Mouse (Mus musculus) MEL-GATA-1-ER (cell line): ENCODE data around the gene Olfr1330.
"Not testable (repeated sequence)": the region's sequence is repeated elsewhere in the genome, so short reads cannot be mapped to it uniquely, and the experiment has no call there.

ENCODE experiments used
- DNase-seq: peaks from one replicate; pipeline ENCODE4 v3.0.0-alpha.2; 2012; ENCODE audit warnings: low read depth; ENCODE audit errors: extremely low read depth

The Olfr1330 gene

GRCm38 (mm10) chr4:118888297-118888696 is at the start of gene Olfr1330:
Gene Olfr1330, plus strand, starts transcription at chr4:118888597.
- DNase-seq: no peak

- DNase-seq: no peak
Observed at GRCm38 (mm10) chr4:118861791-118862190, 26.6 kb upstream of the Olfr1330 start.

GRCm38 (mm10) chr4:118862704-118863103 is 25.7 kb upstream of the Olfr1330 start:
- DNase-seq: no peak

GRCm38 (mm10) chr4:118864349-118864748 is 24.0 kb upstream of the Olfr1330 start, which contains the start of gene Olfr1331:
Gene Olfr1331, plus strand, starts transcription at chr4:118864649.
- DNase-seq: no peak

- DNase-seq: no peak
Observed at GRCm38 (mm10) chr4:118867566-118867965, 20.8 kb upstream of the Olfr1330 start.

GRCm38 (mm10) chr4:118901981-118902380 is 13.6 kb downstream of the Olfr1330 start:
- DNase-seq: no peak

GRCm38 (mm10) chr4:118917365-118917764 is 29.0 kb downstream of the Olfr1330 start, which contains the start of gene Olfr1329:
Gene Olfr1329, minus strand, starts transcription at chr4:118917465.
- DNase-seq: not testable (repeated sequence)

GRCm38 (mm10) chr4:118931326-118931725 is 42.9 kb downstream of the Olfr1330 start:
- not testable (repeated sequence) for DNase-seq

- DNase-seq: no peak
Observed at GRCm38 (mm10) chr4:118938512-118938911, 50.1 kb downstream of the Olfr1330 start, which contains the start of gene Olfr1328. Gene Olfr1328, minus strand, starts transcription at chr4:118938612.
